In genomic region chr16:57755708-57756107, GRCm38 (mm10) we compare ENCODE assay signal across 10 mouse cellular contexts. TPM values are rescaled to one million over a fixed set of nuclear protein-coding genes. Genes with fewer than 3 reads are reported as not detected.
DNase-seq lines count a peak whose midpoint lies in the region; ATAC-seq lines count a peak whose summit lies in the region.
"Had no signal": no experiment of that assay in that cellular context is flagged by ENCODE, and none has a peak within 500 bp of the region (broad histone marks: within the 10 kb centered on the region; RNA-seq: fewer than 3 reads in every experiment).

No protein-coding gene starts in this region.

- no peak overlapping the region for H3K27ac ChIP-seq in kidney, embryonic 14.5 days (ENCODE audit: low read depth, low read length)
- no peak overlapping the region for H3K27ac ChIP-seq in hindbrain, embryonic 14.5 days
- H3K27ac ChIP-seq in neural tube, embryonic 12.5 days, result no peak overlapping the region

- H3K9ac ChIP-seq in kidney, embryonic 14.5 days (ENCODE audit: low read depth, low read length), result no peak overlapping the region
- H3K9ac ChIP-seq in hindbrain, embryonic 14.5 days, result peak overlapping the region; percentile 69
- H3K9ac ChIP-seq in neural tube, embryonic 12.5 days, result no peak overlapping the region

- H3K27me3 ChIP-seq in kidney, embryonic 14.5 days (ENCODE audit: control insufficient read depth, insufficient read depth, low read length), result no peaks in the 10 kb centered on the region
- no peaks in the 10 kb centered on the region for H3K27me3 ChIP-seq in hindbrain, embryonic 14.5 days (ENCODE audit: control insufficient read depth, insufficient read depth, low read length)
- no peaks in the 10 kb centered on the region for H3K27me3 ChIP-seq in neural tube, embryonic 12.5 days (replicated peaks)

- no peaks in the 10 kb centered on the region for H3K9me3 ChIP-seq in kidney, embryonic 14.5 days (ENCODE audit: control insufficient read depth, low read length)
- H3K9me3 ChIP-seq in hindbrain, embryonic 14.5 days (ENCODE audit: control insufficient read depth, low read length), result no peaks in the 10 kb centered on the region
- no peaks in the 10 kb centered on the region for H3K9me3 ChIP-seq in neural tube, embryonic 12.5 days

- ATAC-seq in cerebellum, adult (ENCODE audit: insufficient number of reproducible peaks, low FRiP score, low TSS enrichment), result 0 out of 2 replicates have a peak, but pooled peaks have one; percentile 29
- ATAC-seq in kidney, embryonic 14.5 days (ENCODE audit: low FRiP score, low TSS enrichment), result no peak
- ATAC-seq in hindbrain, embryonic 14.5 days (ENCODE audit: low FRiP score), result 0 out of 2 replicates have a peak, but pooled peaks have one; percentile 15
- ATAC-seq in neural tube, embryonic 12.5 days (ENCODE audit: low FRiP score, low read depth), result 0 out of 2 replicates have a peak, but pooled peaks have one; percentile 18

- H3K4me3 ChIP-seq in kidney, embryonic 14.5 days (ENCODE audit: low read length), result no peak overlapping the region
- H3K4me3 ChIP-seq in hindbrain, embryonic 14.5 days (replicated peaks; ENCODE audit: low read length), result peak overlapping the region; percentile 46
- no peak overlapping the region for H3K4me3 ChIP-seq in neural tube, embryonic 12.5 days

- no peaks in the 10 kb centered on the region for H3K36me3 ChIP-seq in kidney, embryonic 14.5 days (ENCODE audit: control insufficient read depth, insufficient read depth, low read length)
- no peaks in the 10 kb centered on the region for H3K36me3 ChIP-seq in hindbrain, embryonic 14.5 days (replicated peaks; ENCODE audit: control insufficient read depth, insufficient read depth)
- no peaks in the 10 kb centered on the region for H3K36me3 ChIP-seq in neural tube, embryonic 12.5 days

- WGBS in kidney, embryonic 14.5 days, result 69% methylated on average over 5 of the region's 5 CpGs
- 50% methylated on average over 5 of the region's 5 CpGs for WGBS in hindbrain, embryonic 14.5 days
- 51% methylated on average over 5 of the region's 5 CpGs for WGBS in neural tube, embryonic 12.5 days

- no peak for DNase-seq in cerebellum, adult 9-11 months
- no peak for DNase-seq in kidney, postnatal 10 days
- no peak for DNase-seq in hindbrain, embryonic 14.5 days (ENCODE audit: low spot score)
- no peak for DNase-seq in layer of hippocampus, adult 18-20 months (ENCODE audit: low spot score in 2 of 2)
- DNase-seq in natural killer cell, adult 2 months (ENCODE audit: low spot score in 2 of 2), result no peak
- DNase-seq: kidney, adult 18-20 months had no signal

- peak overlapping the region; percentile 79; the same call in 1 of the 2 replicates for H3K4me2 ChIP-seq in kidney, embryonic 14.5 days (replicated peaks; ENCODE audit: low read depth, low read length)
- peak overlapping the region; percentile 79 for H3K4me2 ChIP-seq in hindbrain, embryonic 14.5 days (replicated peaks)
- 0 out of 2 replicates have a peak overlapping the region, but pooled peaks have one; percentile 73 for H3K4me2 ChIP-seq in neural tube, embryonic 12.5 days (replicated peaks)

- H3K4me1 ChIP-seq in kidney, embryonic 14.5 days (ENCODE audit: control insufficient read depth, insufficient read depth, low read length), result peaks cover 3% of the 10 kb centered on the region; the same call in 1 of the 2 replicates
- peaks cover 12% of the 10 kb centered on the region; the same call in 1 of the 2 replicates for H3K4me1 ChIP-seq in hindbrain, embryonic 14.5 days (replicated peaks; ENCODE audit: control insufficient read depth, insufficient read depth, low read length)
- peaks cover 4% of the 10 kb centered on the region for H3K4me1 ChIP-seq in neural tube, embryonic 12.5 days

RNA-seq across cellular contexts. Expression of gene Col8a1, which starts 1.2 kb away (rescaled TPM):
- 0.73 and 0.90 TPM in 2 replicates for polyA plus RNA-seq in kidney, embryonic 14.5 days (2014; fragmentation: Nextera tagmentation; extraction: Ambion mirVana)
- polyA plus RNA-seq in hindbrain, embryonic 14.5 days (2014; fragmentation: Nextera tagmentation; extraction: Ambion mirVana), result 6.0 and 6.2 TPM in 2 replicates
- 9.1 and 10.4 TPM in 2 replicates for polyA plus RNA-seq in neural tube, embryonic 12.5 days (2016; fragmentation: Nextera tagmentation; extraction: Ambion mirVana)
- 1 to 10 TPM in 1 of 2 experiments, under 1 TPM in 1; 0.53 to 1.3 TPM for total RNA-seq in layer of hippocampus, adult 18-20 months (2021)
- total RNA-seq: megakaryocyte-erythroid progenitor cell, adult 5-6 weeks had no signal
